Mouse (Mus musculus) heart, postnatal 0 days (tissue): ENCODE measurements at regions not wholly inside any gene's neighbourhood (a gene's known extent, or its start where the extent isn't known, plus 50 kb on each side); places are given as distances from the start of the nearest gene placed in this dataset.

ENCODE experiments used
- CTCF ChIP-seq: IDR thresholded peaks from 2 replicates; pipeline ENCODE4 v1.5.1; 2016; ENCODE audit warnings: antibody characterized with exemption, control low read depth, low read depth
- EP300 ChIP-seq: IDR thresholded peaks from 2 replicates; pipeline ENCODE4 v1.6.1; 2016; ENCODE audit warnings: antibody characterized with exemption, low read depth

GRCm38 (mm10) chr13:82372612-82373011 is 589.7 kb downstream of the Cetn3 start:
- TF ChIP-seq CTCF (no peak), EP300 (no peak)
